Mouse (Mus musculus) neural tube, embryonic 10.5 days (tissue): Measurements from ENCODE around the gene Olfr1474.
"Not testable (repeated sequence)": the region's sequence is repeated elsewhere in the genome, so short reads cannot be mapped to it uniquely, and the experiment has no call there.

Source experiments
- DNase-seq: peaks from one replicate; pipeline ENCODE4 v3.0.0-alpha.2; 2017; ENCODE audit warnings: low spot score; ENCODE audit errors: extremely low spot score

The Olfr1474 gene

GRCm38 (mm10) chr19:13469265-13469664 lies at the start of gene Olfr1474:
TSS of gene Olfr1474 (plus strand) at chr19:13469565.
- DNase-seq: not testable (repeated sequence)

DNA sequence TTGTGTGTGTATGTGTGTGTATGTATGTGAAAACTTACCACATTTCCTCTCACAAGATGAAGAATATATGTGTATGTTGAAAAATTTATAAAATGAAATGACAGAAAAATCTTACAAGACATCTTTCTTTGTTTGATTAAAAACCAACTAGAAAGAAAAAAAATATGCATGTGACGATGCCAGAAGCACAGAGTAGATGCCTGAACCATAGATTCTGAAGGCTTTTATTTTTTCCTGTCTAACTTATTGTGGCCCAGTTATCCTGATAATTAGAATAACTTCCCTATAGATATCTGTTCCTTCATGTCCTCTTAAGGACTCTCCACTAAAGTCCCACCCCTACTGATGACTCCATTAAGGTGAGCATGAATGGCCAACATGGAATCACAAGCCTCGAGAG lies 26.3 kb upstream of the Olfr1474 start, which contains the start of gene Olfr1471:
Gene Olfr1471, plus strand, starts transcription at position 301 of the 400 bp plus-strand sequence.
- DNase-seq: not testable (repeated sequence)

DNA sequence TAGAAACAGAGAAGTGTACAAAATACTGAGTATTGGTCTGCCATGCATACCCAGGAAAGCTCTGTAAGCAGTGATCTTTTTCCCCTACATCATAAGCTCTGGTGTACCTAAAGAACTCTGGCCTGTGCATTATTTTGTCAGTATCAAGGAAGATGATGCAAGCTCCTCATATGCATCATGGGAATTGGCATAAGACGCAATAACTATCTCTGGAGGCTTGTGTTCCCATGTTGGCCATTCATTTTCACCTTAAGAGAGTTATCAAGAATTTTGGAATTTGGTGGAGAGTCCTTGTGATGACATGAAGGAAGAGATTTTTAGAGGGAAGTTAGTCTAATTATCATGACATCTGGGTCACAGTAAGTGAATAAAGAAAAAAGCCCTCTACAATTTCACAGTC lies 13.4 kb upstream of the Olfr1474 start, which contains the start of gene Olfr1472:
Gene Olfr1472, minus strand, starts transcription at position 101 of the 400 bp plus-strand sequence.
- DNase-seq: no peak

- DNase-seq: no peak
Measured at GRCm38 (mm10) chr19:13480096-13480495, 10.7 kb downstream of the Olfr1474 start, which contains the start of gene Olfr1475. TSS of gene Olfr1475 (minus strand) at chr19:13480196.

DNA sequence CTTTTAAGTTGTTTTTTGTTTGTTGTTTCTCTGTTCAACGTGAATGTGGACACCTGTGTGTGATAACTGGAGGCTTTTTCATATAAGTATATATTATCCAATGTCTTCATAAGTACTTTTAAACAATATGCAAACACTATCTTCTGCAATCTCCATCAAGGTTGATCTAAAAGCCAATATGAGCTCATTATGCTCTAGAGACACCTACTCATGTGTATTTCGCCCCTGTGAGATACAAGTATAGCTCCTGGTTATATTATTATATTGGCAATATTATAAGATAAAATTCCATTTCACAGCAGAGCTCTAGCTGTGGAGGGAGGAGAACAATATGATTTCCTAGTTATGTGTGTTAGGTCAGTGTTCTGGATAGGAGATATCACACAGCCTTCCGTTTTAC lies 30.9 kb downstream of the Olfr1474 start, which contains the start of gene Olfr1477:
Gene Olfr1477, plus strand, starts transcription at position 301 of the 400 bp plus-strand sequence.
- no peak for DNase-seq
